Mouse (Mus musculus) embryonic facial prominence, embryonic 15.5 days (tissue): Measurements from ENCODE around the gene Sertad3. TPM values are rescaled to one million over a fixed set of nuclear protein-coding genes. Genes with fewer than 3 reads are reported as not detected.

ENCODE experiments used
- ATAC-seq: fragments of 200-750 bp; cut with Nextera tagmentation; 2 replicates; pipeline ENCODE4 v1.8.0; 2017; ENCODE audit warnings: low read depth, moderate TSS enrichment; ENCODE audit not compliant: insufficient number of reproducible peaks, low FRiP score, low TSS enrichment
- H3K27ac ChIP-seq: fragments of 300-500 bp; sonication (generic); replicated peaks from 2 replicates; pipeline ENCODE4 v1.5.1; 2015; ENCODE audit warnings: mild to moderate bottlenecking, inconsistent platforms
- H3K27me3 ChIP-seq: fragments of 300-500 bp; sonication (generic); 2 replicates; pipeline ENCODE4 v1.6.1; 2015; ENCODE audit warnings: inconsistent platforms
- H3K36me3 ChIP-seq: fragments of 300-500 bp; sonication (generic); 2 replicates; pipeline ENCODE4 v1.6.1; 2015; ENCODE audit warnings: mild to moderate bottlenecking, inconsistent platforms
- H3K4me1 ChIP-seq: fragments of 300-500 bp; sonication (generic); 2 replicates; pipeline ENCODE4 v1.6.1; 2015; ENCODE audit warnings: inconsistent platforms
- H3K4me2 ChIP-seq: fragments of 300-500 bp; sonication (generic); replicated peaks from 2 replicates; pipeline ENCODE4 v1.6.1; 2015; ENCODE audit warnings: mild to moderate bottlenecking, inconsistent platforms
- H3K4me3 ChIP-seq: fragments of 300-500 bp; sonication (generic); replicated peaks from 2 replicates; pipeline ENCODE4 v1.5.1; 2015; ENCODE audit warnings: mild to moderate bottlenecking, inconsistent platforms
- H3K9ac ChIP-seq: fragments of 300-500 bp; sonication (generic); 2 replicates; pipeline ENCODE4 v1.6.1; 2015; ENCODE audit warnings: inconsistent platforms
- H3K9me3 ChIP-seq: fragments of 300-500 bp; sonication (generic); replicated peaks from 2 replicates; pipeline ENCODE4 v1.6.1; 2016; ENCODE audit warnings: inconsistent platforms
- WGBS: fragments of 180-500 bp; shearing (Covaris S2); methylation state at CpG from one replicate; pipeline ENCODE4 v1.1.7; 2015; 5-methylcytosine and 5-hydroxymethylcytosine counted together
- polyA plus RNA-seq: library from polyadenylated mRNA; unstranded; fragments of >200 nt; fragmentation: Nextera tagmentation; extraction: Ambion mirVana; gene quantifications from 2 replicates; pipeline ENCODE4 v1.2.1, GENCODE M21; 2015

Sertad3 gene
- polyA plus RNA-seq, 1 experiment from 2014 or later = 36.4 TPM

DNA sequence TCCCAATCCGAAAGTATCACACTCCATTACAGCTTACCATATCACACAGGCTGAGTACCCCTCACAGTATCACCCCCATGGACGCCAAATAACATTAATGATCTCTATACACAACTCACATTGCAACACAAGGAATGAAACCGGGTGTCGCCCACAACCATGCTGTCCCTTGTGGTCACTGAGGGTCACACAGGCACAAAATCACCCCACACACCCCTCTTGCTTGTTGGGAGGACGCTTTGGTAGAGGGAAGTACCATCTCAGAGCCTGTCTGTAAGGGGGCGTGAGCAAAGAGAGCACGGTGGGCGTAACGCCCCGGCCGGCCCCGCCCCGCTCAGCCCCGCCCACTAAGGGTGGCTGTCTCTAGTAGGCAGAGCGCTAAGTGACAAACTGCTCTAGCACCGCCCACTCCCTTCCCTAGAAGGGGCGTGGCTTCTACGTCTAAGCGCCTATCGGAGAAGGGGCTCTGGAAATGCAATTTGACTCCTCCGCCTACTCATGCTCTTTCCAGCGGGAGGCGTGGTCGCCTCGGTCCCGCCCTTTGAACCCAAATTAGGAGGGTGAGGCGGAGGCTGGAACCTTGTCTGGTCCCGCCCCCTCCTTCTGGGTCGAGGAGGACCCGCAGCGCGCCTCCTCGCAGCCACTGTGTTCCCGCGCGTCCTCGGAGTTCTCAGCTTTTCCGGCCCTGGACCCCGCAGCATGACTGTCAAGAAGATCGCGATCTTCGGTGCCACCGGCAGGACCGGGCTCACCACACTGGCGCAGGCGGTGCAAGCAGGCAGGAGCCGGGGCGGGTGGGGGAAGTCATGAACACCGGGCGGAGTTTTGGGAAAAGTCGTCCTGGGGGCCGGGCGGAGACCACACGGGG lies 25.9 kb upstream of the Sertad3 start, which contains the start of the genes Sptbn4 and Blvrb:
TSS of gene Sptbn4 (minus strand) at position 268 of the 868 bp plus-strand sequence.
TSS of gene Blvrb (plus strand) at position 560 of the 868 bp plus-strand sequence.
- WGBS = 1% methylated on average over 54 of the region's 54 CpGs
- Histone ChIP-seq H3K27ac (0 out of 2 replicates have a peak within 1 kb of the TSS, but pooled peaks have one; percentile 34), H3K4me1 (peaks cover 28% of the 10 kb centered on the region), H3K36me3 (no peaks in the 10 kb centered on the region), H3K4me3 (peak within 1 kb of the TSS; percentile 61), H3K9me3 (no peaks in the 10 kb centered on the region), H3K9ac (peak within 1 kb of the TSS; percentile 63), H3K4me2 (peak within 1 kb of the TSS; percentile 94), H3K27me3 (peaks cover 24% of the 10 kb centered on the region)
- peak; percentile 94 for ATAC-seq

GRCm38 (mm10) chr7:27448421-27449206 lies 25.0 kb upstream of the Sertad3 start:
- 53% methylated on average over 15 of the region's 15 CpGs for WGBS

GRCm38 (mm10) chr7:27449256-27449862 lies 24.2 kb upstream of the Sertad3 start:
- no peak for ATAC-seq
- Histone ChIP-seq H3K27me3 (peaks cover 22% of the 10 kb centered on the region), H3K36me3 (no peaks in the 10 kb centered on the region), H3K4me1 (peaks cover 28% of the 10 kb centered on the region), H3K27ac (no peak overlapping the region), H3K9ac (no peak overlapping the region), H3K4me3 (no peak overlapping the region), H3K4me2 (no peak overlapping the region), H3K9me3 (no peaks in the 10 kb centered on the region)
- WGBS = 61% methylated on average over 10 of the region's 10 CpGs

More at GRCm38 (mm10) chr7:27448421-27449206, 25.0 kb upstream of the Sertad3 start:
- ATAC-seq = no peak
- Histone ChIP-seq H3K27me3 (peaks cover 24% of the 10 kb centered on the region), H3K4me3 (peak overlapping the region; percentile 61), H3K36me3 (no peaks in the 10 kb centered on the region), H3K4me1 (peaks cover 28% of the 10 kb centered on the region), H3K27ac (no peak overlapping the region), H3K9me3 (no peaks in the 10 kb centered on the region), H3K4me2 (peak overlapping the region; percentile 92), H3K9ac (peak overlapping the region; percentile 63; the same call in 1 of the 2 replicates)

- Histone ChIP-seq H3K4me3 (no peak overlapping the region), H3K27me3 (peaks cover 4% of the 10 kb centered on the region), H3K4me2 (no peak overlapping the region), H3K9me3 (no peaks in the 10 kb centered on the region), H3K27ac (no peak overlapping the region), H3K9ac (no peak overlapping the region), H3K4me1 (peaks cover 20% of the 10 kb centered on the region), H3K36me3 (no peaks in the 10 kb centered on the region)
- 96% methylated on average over 2 of the region's 2 CpGs for WGBS
- no peak for ATAC-seq
These were observed 22.2 kb upstream of the Sertad3 start for GRCm38 (mm10) chr7:27451359-27451758.

DNA sequence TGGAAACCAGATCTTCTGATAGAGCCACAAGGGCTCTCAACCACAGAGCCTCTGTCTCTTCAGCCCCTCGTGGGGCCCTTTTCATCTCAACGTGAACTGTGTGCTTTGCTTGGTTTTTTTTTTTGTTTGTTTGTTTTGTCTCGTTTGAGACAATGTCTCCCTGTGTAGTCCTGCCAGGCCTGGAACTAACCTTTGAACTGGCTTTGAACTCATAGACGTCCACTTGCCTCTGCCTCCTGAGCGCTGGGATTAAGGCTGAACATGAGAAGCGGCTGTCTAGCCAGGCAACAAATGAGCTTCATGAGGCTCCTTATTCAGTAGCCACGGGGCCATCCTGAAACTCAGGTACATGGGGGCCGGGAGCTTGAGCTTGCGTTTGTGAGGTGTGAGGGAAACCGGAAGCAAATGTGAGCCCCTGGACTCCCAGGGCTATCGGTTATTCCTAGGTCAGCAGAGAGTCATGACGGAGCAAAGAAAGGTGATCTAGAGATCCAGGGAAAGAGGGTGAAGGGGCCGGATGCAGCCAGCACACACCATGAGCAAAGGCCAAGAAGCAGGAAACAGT lies 21.3 kb upstream of the Sertad3 start:
- H3K4me1 ChIP-seq = peaks cover 14% of the 10 kb centered on the region
- H3K27me3 ChIP-seq = no peaks in the 10 kb centered on the region
- no peak overlapping the region for H3K4me2 ChIP-seq
- no peak overlapping the region for H3K9ac ChIP-seq
- no peaks in the 10 kb centered on the region for H3K36me3 ChIP-seq
- WGBS = 52% methylated on average over 13 of the region's 13 CpGs
- no peaks in the 10 kb centered on the region for H3K9me3 ChIP-seq
- ATAC-seq = no peak
- no peak overlapping the region for H3K4me3 ChIP-seq
- no peak overlapping the region for H3K27ac ChIP-seq

GRCm38 (mm10) chr7:27454461-27455121 lies 19.0 kb upstream of the Sertad3 start:
- 66% methylated on average over 10 of the region's 10 CpGs for WGBS
- Histone ChIP-seq H3K27ac (no peak overlapping the region), H3K36me3 (no peaks in the 10 kb centered on the region), H3K9me3 (no peaks in the 10 kb centered on the region), H3K27me3 (no peaks in the 10 kb centered on the region), H3K4me3 (no peak overlapping the region), H3K9ac (no peak overlapping the region), H3K4me2 (no peak overlapping the region), H3K4me1 (no peaks in the 10 kb centered on the region)
- no peak for ATAC-seq

- ATAC-seq = no peak
- H3K9me3 ChIP-seq = no peaks in the 10 kb centered on the region
- no peak overlapping the region for H3K9ac ChIP-seq
- H3K27me3 ChIP-seq = no peaks in the 10 kb centered on the region
- H3K27ac ChIP-seq = no peak overlapping the region
- no peak overlapping the region for H3K4me2 ChIP-seq
- H3K4me3 ChIP-seq = no peak overlapping the region
- no peaks in the 10 kb centered on the region for H3K4me1 ChIP-seq
- 89% methylated on average over 3 of the region's 3 CpGs for WGBS
- H3K36me3 ChIP-seq = no peaks in the 10 kb centered on the region
These were observed 18.3 kb upstream of the Sertad3 start for GRCm38 (mm10) chr7:27455273-27455672.

DNA sequence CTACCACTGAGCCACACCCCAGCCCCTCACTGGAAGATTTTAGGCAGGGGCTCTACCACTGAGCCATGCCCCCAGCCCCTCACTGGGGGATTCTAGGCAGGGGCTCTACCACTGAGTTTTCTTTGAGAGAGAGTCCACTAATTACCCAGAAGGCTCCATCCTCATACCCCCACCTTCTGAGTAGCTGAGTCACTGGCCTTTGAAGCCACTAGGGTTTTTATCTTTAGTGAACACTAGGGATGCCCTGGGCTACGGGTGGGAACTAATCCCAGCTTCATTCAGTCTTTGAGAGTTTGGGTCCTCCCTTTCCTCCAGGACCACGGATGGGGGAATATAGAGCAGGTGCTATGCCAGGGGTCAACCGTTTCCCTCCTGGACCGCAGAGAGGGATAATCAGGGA lies 15.0 kb upstream of the Sertad3 start:
- H3K36me3 ChIP-seq = no peaks in the 10 kb centered on the region
- H3K4me2 ChIP-seq = no peak overlapping the region
- H3K4me1 ChIP-seq = no peaks in the 10 kb centered on the region
- WGBS = 84% methylated on average over 4 of the region's 4 CpGs
- no peaks in the 10 kb centered on the region for H3K9me3 ChIP-seq
- no peak overlapping the region for H3K4me3 ChIP-seq
- no peak for ATAC-seq
- no peak overlapping the region for H3K27ac ChIP-seq
- no peaks in the 10 kb centered on the region for H3K27me3 ChIP-seq
- no peak overlapping the region for H3K9ac ChIP-seq

DNA sequence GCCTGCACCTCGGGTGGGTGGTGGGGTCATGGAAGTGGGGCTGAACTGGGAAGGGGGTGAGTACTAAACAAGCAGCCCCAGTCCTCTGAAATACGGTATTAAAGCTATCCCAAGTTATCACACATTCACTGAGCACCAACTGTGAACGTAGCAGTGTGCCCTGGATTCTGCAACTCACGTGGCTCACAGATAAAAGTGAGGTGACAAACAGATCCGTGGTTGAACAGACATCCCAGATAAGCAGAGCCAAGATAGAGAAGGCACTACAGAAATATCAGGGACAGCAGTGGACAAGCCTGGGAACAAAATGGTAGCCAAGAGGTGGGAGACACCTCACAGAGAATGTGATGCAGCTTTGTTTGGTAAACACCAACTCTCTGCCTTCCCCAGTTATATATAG lies 13.9 kb upstream of the Sertad3 start:
- Histone ChIP-seq H3K4me3 (no peak overlapping the region), H3K4me1 (no peaks in the 10 kb centered on the region), H3K9ac (no peak overlapping the region), H3K36me3 (no peaks in the 10 kb centered on the region), H3K4me2 (no peak overlapping the region), H3K27me3 (no peaks in the 10 kb centered on the region), H3K9me3 (no peaks in the 10 kb centered on the region), H3K27ac (no peak overlapping the region)
- no peak for ATAC-seq
- WGBS = 94% methylated on average over 5 of the region's 5 CpGs

DNA sequence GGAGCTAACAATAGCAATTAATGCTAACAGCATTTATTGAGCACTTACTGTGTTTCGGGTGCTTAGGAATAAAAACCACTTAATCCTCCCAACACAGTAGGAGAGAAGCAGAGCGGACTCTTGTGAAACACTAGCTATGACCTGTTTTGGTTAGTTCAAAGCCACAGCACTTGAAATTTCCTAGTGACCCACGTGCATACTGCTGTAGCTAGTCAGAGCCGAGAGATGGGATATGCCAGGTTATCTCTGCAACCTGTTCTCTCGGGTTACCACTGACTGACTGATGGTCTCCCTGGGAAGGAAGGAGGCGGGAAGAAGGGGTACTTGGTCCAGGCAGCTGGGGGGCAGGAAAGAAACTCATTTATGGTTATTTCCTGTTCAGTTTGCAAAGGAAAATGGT lies 13.1 kb upstream of the Sertad3 start:
- H3K4me1 ChIP-seq = no peaks in the 10 kb centered on the region
- no peak overlapping the region for H3K4me2 ChIP-seq
- H3K27me3 ChIP-seq = no peaks in the 10 kb centered on the region
- H3K36me3 ChIP-seq = no peaks in the 10 kb centered on the region
- H3K4me3 ChIP-seq = no peak overlapping the region
- 72% methylated on average over 6 of the region's 6 CpGs for WGBS
- H3K9ac ChIP-seq = no peak overlapping the region
- H3K27ac ChIP-seq = no peak overlapping the region
- no peak for ATAC-seq
- H3K9me3 ChIP-seq = no peaks in the 10 kb centered on the region
